Mouse (Mus musculus): ENCODE measurements around the gene Ffar4.

DNA sequence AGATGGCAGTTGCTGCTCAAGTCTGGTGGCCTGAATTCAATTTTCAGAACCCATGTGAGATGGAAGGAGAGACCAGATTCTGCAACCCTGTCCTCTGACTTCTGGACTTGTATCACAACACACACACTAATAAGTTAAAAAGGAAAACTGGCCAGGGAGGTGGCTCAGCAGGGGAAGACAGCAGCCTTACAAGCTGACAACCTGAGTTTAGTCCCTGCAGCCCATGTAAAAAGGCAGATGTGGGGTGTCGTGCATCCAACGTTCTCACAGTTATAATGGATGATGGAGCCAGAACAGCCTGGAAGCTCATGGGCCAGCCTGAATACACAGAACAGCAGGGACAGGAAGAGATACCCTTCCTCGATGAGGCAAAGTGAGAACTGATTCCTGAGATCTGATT, 15.5 kb upstream of the Ffar4 start:
- TF ChIP-seq TAL1 (IDR thresholded peaks at IDR 0.05; ENCODE audit: low read length) (no peak), GATA1 (IDR thresholded peaks at IDR 0.05; ENCODE audit: low read length) (no peak)

Measured in erythroblast, embryonic 14.5 days (primary cell).